Mouse (Mus musculus): ENCODE results near the gene Ryr2. TPM values are rescaled to one million over a fixed set of nuclear protein-coding genes. Genes with fewer than 3 reads are reported as not detected.

Ryr2 gene
- total RNA-seq, 1 experiment, result 7.0 TPM

DNA sequence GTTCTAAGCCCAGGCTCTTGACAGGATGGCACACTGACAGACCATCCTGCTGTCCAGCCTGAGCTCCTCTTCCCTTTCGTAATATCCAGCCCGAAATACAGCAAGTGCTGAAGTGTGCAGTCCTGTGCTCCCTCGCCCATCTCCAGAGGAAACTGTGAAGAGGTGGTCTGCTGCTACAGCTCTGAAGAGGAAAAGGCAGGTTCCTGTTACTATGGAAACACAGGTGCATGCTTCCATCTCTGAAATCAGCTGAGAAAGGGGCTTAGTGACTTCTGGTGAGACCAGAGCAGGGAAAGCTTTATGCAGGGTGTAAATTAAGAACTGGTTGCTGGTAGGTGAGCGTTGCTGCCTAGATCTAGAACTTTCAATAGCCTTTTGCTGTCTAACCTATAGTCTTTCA, 583.1 kb downstream of the Ryr2 start:
- no peak overlapping the region for H3K9ac ChIP-seq (ENCODE audit: insufficient read depth, low read depth, low read length, poor library complexity, severe bottlenecking)
- H3K4me3 ChIP-seq (ENCODE audit: insufficient read depth in 1 of 2, low read depth in 1 of 2, low read length in 2 of 2, poor library complexity in 1 of 2, severe bottlenecking in 1 of 2), result no peak overlapping the region
- H3K36me3 ChIP-seq (ENCODE audit: control insufficient read depth, insufficient read depth, low read length, poor library complexity, severe bottlenecking), result no peaks in the 10 kb centered on the region
- no peaks in the 10 kb centered on the region for H3K9me3 ChIP-seq (ENCODE audit: control insufficient read depth, insufficient read depth, low read depth, low read length)
- H3K4me1 ChIP-seq (ENCODE audit: control insufficient read depth in 2 of 2, insufficient read depth in 2 of 2, low read length in 2 of 2, poor library complexity in 1 of 2), result no peaks in the 10 kb centered on the region
- H3K27ac ChIP-seq (ENCODE audit: insufficient read depth, low read depth, low read length, poor library complexity, severe bottlenecking), result no peak overlapping the region
- no peak for DNase-seq (ENCODE audit: low read depth, low spot score)
- TF ChIP-seq HCFC1 (IDR thresholded peaks at IDR 0.05; ENCODE audit: borderline replicate concordance, insufficient read depth, low read length) (no peak), MAFK (IDR thresholded peaks at IDR 0.05; ENCODE audit: insufficient read depth, low read depth, low read length) (no peak), ZC3H11A (IDR thresholded peaks at IDR 0.05; ENCODE audit: borderline replicate concordance, low read depth, low read length) (no peak), ZNF384 (IDR thresholded peaks at IDR 0.05; ENCODE audit: low read depth, low read length) (no peak), CHD2 (IDR thresholded peaks at IDR 0.05; ENCODE audit: low read depth, low read length) (no peak)
- in situ Hi-C loops (cut with MboI; ENCODE audit: low sequenced_read_pairs in 2 of 2, unreplicated experiment in 2 of 2), result no loop called here

DNA sequence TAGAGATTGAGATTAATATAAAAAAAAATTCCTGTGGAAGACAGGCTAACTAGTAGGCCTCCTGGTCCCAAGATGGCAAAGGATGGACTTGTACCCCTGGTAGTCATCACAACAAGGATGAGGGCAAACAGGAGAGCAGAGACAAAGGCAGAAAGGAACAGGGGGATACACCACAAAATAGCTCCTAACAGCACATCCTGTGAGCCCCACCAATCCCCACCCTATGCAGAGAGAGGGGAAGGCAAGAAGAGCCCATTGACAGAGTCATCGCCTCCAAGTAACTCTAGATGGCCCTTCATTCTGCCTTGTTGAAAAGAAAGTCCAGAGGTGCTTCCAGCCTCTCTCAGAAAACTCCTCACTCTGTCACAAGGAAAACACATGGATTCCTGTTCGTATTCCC, 586.0 kb downstream of the Ryr2 start:
- no peaks in the 10 kb centered on the region for H3K4me1 ChIP-seq (ENCODE audit: control insufficient read depth in 2 of 2, insufficient read depth in 2 of 2, low read length in 2 of 2, poor library complexity in 1 of 2)
- no peaks in the 10 kb centered on the region for H3K9me3 ChIP-seq (ENCODE audit: control insufficient read depth, insufficient read depth, low read depth, low read length)
- TF ChIP-seq ZNF384 (IDR thresholded peaks at IDR 0.05; ENCODE audit: low read depth, low read length) (no peak), MAFK (IDR thresholded peaks at IDR 0.05; ENCODE audit: insufficient read depth, low read depth, low read length) (no peak)
- H3K4me3 ChIP-seq (ENCODE audit: insufficient read depth in 1 of 2, low read depth in 1 of 2, low read length in 2 of 2, poor library complexity in 1 of 2, severe bottlenecking in 1 of 2), result no peak overlapping the region
- no peaks in the 10 kb centered on the region for H3K36me3 ChIP-seq (ENCODE audit: control insufficient read depth, insufficient read depth, low read length, poor library complexity, severe bottlenecking)
- DNase-seq (ENCODE audit: low read depth, low spot score), result no peak
- no peak overlapping the region for H3K9ac ChIP-seq (ENCODE audit: insufficient read depth, low read depth, low read length, poor library complexity, severe bottlenecking)
- in situ Hi-C loops (cut with MboI; ENCODE audit: low sequenced_read_pairs in 2 of 2, unreplicated experiment in 2 of 2), result no loop called here
- no peak overlapping the region for H3K27ac ChIP-seq (ENCODE audit: insufficient read depth, low read depth, low read length, poor library complexity, severe bottlenecking)

DNA sequence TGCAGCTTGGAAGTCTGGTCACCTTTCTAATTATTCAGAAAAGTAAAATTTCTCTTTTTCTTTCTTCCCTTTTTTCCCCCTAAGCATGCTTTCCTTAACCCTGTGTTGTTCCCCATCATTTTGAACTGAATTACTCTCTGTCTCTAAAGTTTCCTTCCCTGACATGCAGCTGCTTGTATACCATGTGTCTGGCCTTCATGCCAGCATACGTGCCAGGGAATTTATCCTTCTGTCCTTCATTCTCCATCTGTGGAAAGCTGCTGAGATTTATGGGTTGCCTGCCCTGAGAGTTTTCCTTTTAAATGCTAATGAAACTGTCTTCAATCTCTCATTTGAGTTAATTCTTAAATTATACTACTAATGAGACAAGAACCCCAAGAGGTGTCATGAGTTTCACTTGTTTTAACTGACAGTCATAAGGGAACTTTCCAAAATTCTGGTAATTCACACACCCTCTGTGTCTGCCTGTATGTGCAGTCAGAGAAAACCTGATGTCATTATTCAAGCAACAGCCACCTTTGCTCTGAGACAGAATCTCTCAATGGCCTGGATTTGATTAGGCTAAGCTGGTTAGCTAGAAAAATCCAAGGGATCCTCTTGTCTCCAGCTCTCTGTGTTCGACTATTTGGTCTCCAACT, 595.1 kb downstream of the Ryr2 start:
- H3K36me3 ChIP-seq (ENCODE audit: control insufficient read depth, insufficient read depth, low read length, poor library complexity, severe bottlenecking), result no peaks in the 10 kb centered on the region
- H3K4me1 ChIP-seq (ENCODE audit: control insufficient read depth in 2 of 2, insufficient read depth in 2 of 2, low read length in 2 of 2, poor library complexity in 1 of 2), result no peaks in the 10 kb centered on the region
- DNase-seq (ENCODE audit: low read depth, low spot score), result no peak
- H3K4me3 ChIP-seq (ENCODE audit: insufficient read depth in 1 of 2, low read depth in 1 of 2, low read length in 2 of 2, poor library complexity in 1 of 2, severe bottlenecking in 1 of 2), result no peak overlapping the region
- H3K9me3 ChIP-seq (ENCODE audit: control insufficient read depth, insufficient read depth, low read depth, low read length), result no peaks in the 10 kb centered on the region
- no peak overlapping the region for H3K27ac ChIP-seq (ENCODE audit: insufficient read depth, low read depth, low read length, poor library complexity, severe bottlenecking)
- in situ Hi-C loops (cut with MboI; ENCODE audit: low sequenced_read_pairs in 2 of 2, unreplicated experiment in 2 of 2), result no loop called here
- no peak for TF ChIP-seq CHD2 (IDR thresholded peaks at IDR 0.05; ENCODE audit: low read depth, low read length)
- no peak for TF ChIP-seq MAFK (IDR thresholded peaks at IDR 0.05; ENCODE audit: insufficient read depth, low read depth, low read length)
- no peak for TF ChIP-seq ZC3H11A (IDR thresholded peaks at IDR 0.05; ENCODE audit: borderline replicate concordance, low read depth, low read length)
- TF ChIP-seq HCFC1 (IDR thresholded peaks at IDR 0.05; ENCODE audit: borderline replicate concordance, insufficient read depth, low read length), result no peak
- no peak for TF ChIP-seq ZNF384 (IDR thresholded peaks at IDR 0.05; ENCODE audit: low read depth, low read length)
- no peak overlapping the region for H3K9ac ChIP-seq (ENCODE audit: insufficient read depth, low read depth, low read length, poor library complexity, severe bottlenecking)

Other genes starting within 250 kb of the Ryr2 start
- 25.2 and 25.4 TPM in 2 replicates for gene Mtr, start 151.2 kb upstream of the Ryr2 start, total RNA-seq (2012; rRNA removed)
- 6.8 and 6.9 TPM in 2 replicates for gene Actn2, start 233.8 kb upstream of the Ryr2 start, total RNA-seq (2012; rRNA removed)